Mouse (Mus musculus): ENCODE results near the gene Cnn1.

DNA sequence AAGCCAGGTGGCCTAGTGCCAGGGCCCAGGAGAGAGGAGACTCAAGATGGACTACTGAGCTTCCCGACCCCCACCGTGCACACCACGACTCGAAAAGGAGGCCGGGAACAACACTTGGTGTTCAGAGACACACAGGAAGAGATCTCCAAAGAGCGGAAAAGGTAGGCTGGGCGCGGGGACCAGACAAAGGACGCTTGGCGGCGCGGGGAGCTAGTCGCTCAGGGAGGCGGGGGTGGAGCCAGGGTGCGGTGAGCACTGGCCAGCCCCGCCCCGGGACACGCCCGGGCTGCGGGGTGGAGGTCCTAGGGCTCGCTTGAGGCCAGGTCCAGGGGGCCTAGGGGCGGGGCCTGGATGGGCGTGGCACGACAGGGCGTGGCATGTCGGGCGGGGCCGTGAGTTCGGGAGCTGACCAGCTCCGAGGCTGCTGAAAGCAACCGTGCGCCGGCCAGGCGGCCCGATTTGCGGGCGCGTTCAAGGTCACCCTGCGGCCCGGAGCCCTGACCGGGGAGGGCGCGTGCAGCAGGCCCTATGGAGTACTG, 48.6 kb upstream of the Cnn1 start:
- TF ChIP-seq CTCF (IDR thresholded peaks at IDR 0.05) (no peak), POLR2A (IDR thresholded peaks at IDR 0.05; ENCODE audit: insufficient read depth, low read depth, low read length) (no peak)
